Mouse (Mus musculus) ovary, postnatal 10 days (tissue): ENCODE results near the gene Pcgf2.
"Not testable (repeated sequence)": the region's sequence is repeated elsewhere in the genome, so short reads cannot be mapped to it uniquely, and the experiment has no call there.

Experiments
- DNase-seq: peaks from one replicate; pipeline ENCODE4 v3.0.0; 2022; ENCODE audit warnings: low spot score

The Pcgf2 gene

GRCm38 (mm10) chr11:97700003-97700745 is at the start of gene Pcgf2:
Gene Pcgf2 (minus strand): TSS chr11:97700497.
- DNase-seq, result peak; percentile 72

DNA sequence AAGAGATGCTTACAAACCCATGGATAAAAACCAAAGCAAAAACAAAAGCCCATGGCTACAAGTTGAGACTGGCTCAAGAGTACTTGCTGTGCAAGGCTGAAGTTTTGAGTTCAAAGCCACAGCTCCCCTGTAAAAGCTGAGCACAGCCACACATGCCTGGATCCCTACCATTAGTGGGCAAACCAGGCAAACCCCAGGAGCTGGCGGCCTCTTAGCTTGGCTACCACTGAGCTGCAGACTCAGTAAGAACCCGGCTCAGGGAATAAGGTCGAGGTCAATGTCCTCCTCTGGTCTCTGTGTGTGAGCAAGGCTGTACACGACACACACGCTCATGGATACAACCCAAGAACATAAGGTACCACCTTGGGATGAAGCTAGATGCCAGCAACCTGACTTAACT is 48.2 kb upstream of the Pcgf2 start:
- no peak for DNase-seq

DNA sequence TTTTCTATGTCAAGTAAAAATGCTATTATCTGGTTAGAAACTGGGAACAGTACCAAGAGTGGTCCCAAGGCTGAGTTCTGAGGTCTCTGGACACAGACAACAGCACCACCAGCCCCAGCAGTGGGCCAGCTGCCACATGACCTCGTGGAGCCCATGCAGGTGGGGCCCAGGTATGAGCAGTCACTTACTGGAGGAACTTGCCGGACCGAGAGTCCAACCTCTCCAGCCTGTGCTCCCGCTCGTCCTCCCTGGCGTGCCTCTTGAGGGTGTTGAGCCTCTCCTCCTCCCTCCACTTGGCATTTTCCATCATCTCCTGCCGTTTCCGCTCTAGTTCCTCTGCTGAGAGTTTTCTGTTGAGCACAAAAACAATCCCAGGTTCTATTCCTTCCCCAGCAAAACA is 47.5 kb upstream of the Pcgf2 start:
- DNase-seq, result no peak

- DNase-seq, result no peak
These were observed 45.0 kb upstream of the Pcgf2 start for GRCm38 (mm10) chr11:97745331-97745721.

GRCm38 (mm10) chr11:97744718-97745330 is 44.5 kb upstream of the Pcgf2 start:
- peak; percentile 95 for DNase-seq

- no peak for DNase-seq
These were observed 43.9 kb upstream of the Pcgf2 start, which contains the start of gene Pip4k2b for GRCm38 (mm10) chr11:97744063-97744717. Gene Pip4k2b (minus strand): TSS chr11:97744704.

DNA sequence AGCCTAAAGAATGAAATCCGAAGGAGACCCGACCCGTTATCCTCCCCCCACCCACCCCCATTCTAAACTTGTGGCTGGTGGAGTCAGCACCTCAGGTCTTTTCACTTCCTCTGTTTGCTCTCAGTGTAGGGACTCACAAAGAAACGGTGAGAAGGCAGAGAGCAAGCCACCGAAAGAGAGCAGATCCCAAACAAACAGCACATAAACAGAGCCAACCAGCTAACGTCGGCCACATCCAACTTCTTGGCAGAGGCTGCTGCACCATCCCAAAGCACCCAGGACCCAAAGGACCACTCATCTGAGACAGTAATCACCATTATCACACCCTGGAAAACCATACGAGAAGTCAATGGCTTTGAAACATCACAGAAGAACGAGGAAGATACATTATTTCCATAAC is 43.1 kb upstream of the Pcgf2 start:
- DNase-seq, result no peak

GRCm38 (mm10) chr11:97742591-97742990 is 42.3 kb upstream of the Pcgf2 start:
- no peak for DNase-seq

GRCm38 (mm10) chr11:97742157-97742556 is 41.9 kb upstream of the Pcgf2 start:
- DNase-seq, result no peak

GRCm38 (mm10) chr11:97740190-97740589 is 39.9 kb upstream of the Pcgf2 start:
- DNase-seq, result no peak

GRCm38 (mm10) chr11:97739155-97739554 is 38.9 kb upstream of the Pcgf2 start:
- DNase-seq, result no peak

- DNase-seq, result no peak
These were observed 38.4 kb upstream of the Pcgf2 start for GRCm38 (mm10) chr11:97738703-97739102.

GRCm38 (mm10) chr11:97737600-97737999 is 37.3 kb upstream of the Pcgf2 start:
- no peak for DNase-seq

- no peak for DNase-seq
These were observed 36.3 kb upstream of the Pcgf2 start for GRCm38 (mm10) chr11:97736645-97737044.

DNA sequence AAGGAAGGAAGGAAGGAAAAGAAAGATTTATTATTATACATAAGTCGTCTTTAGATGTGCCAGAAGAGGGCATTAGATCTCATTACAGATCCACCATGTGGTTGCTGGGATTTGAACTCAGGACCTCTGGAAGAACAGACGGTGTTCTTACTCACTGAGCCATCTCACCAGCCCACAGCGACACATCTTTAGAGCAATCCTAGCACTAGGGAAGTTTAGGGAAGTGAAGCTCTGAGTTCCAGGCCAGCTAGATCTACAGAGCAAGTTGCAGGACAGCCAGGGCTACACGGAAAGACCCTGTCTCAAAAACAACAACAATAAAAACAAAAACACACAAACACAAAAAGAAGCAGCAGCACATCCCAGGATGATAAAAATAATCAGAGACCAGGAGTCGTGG is 34.5 kb upstream of the Pcgf2 start:
- not testable (repeated sequence) for DNase-seq

- no peak for DNase-seq
These were observed 33.4 kb upstream of the Pcgf2 start for GRCm38 (mm10) chr11:97733689-97734088.

GRCm38 (mm10) chr11:97728730-97729129 is 28.4 kb upstream of the Pcgf2 start:
- no peak for DNase-seq

DNA sequence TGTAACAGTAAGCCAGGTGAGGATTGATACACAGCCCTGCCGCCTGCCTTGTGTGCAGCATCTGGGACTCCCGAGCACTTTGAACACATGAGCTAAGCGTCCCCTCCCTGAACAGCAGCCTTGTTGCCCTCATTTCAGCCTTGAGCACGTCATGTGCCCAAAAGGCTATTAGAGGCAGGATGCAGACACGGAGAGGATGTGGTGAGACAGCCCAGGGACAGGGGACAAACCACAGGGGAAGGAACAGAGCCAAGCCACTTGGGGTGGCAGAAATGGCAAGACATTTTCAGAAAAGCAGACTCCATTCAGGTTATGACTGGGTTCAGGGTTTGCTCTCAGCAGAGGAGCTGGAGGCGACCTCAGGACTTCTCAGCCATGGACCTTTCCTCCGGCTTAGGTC is 28.0 kb upstream of the Pcgf2 start:
- no peak for DNase-seq

DNA sequence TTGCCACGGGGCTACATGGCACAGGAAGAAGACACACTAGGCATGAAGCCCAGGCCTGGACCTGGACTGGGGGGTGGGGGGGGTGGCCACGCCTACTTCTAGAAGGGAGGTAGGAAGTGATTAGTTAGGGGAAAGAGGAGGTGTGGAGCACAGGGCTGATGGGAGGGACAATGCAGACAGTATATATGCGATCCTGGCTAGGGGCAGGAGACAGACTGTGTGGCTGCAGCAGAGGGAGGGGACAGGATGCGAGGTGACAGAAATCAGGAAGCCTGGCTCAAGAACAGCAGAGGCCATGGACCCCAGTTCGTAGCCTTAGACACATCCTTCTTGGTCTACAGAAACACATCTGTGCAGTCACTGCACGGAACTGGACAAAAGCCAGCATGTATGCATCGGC is 23.4 kb upstream of the Pcgf2 start:
- no peak for DNase-seq

- no peak for DNase-seq
These were observed 21.0 kb upstream of the Pcgf2 start for GRCm38 (mm10) chr11:97721338-97721737.

- no peak for DNase-seq
These were observed 18.7 kb upstream of the Pcgf2 start for GRCm38 (mm10) chr11:97719041-97719440.

DNA sequence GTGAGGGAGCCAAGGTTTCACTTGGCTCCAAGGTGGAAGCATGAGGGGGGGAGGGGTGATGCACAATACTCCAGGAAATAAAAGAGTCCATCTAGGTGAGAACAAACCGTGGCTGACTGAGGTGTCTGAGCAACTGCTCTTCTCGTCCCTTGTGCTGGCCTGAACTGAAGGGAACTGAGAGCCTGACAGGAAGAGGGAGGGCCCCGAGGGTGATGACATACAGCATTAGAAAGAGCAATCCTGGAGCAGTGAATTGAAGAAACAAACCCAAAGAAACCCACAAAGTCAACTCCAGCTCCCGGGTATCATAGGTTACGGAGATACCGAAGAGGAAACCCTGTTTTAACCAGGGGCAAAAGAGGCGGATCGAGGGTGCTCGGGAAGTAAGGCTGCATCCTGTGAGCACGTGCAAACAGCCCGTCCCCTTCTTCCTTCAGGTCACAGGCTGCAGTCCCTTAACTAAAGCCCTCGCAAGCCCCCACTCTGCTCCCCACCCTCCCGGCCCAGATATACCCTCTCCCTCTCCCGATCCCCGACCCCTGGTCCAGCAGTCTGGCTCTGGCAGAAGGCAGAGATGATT is 18.1 kb upstream of the Pcgf2 start:
- no peak for DNase-seq
